Mouse (Mus musculus) MEL (cell line): ENCODE data around the gene Cachd1. TPM values are rescaled to one million over a fixed set of nuclear protein-coding genes. Genes with fewer than 3 reads are reported as not detected.

Source experiments
- DNase-seq: peaks from one replicate; pipeline ENCODE4 v3.0.0; 2011; ENCODE audit warnings: low read depth, low spot score
- H3K27ac ChIP-seq: 2 replicates; pipeline ENCODE4 v1.5.1; 2012; ENCODE audit warnings: low read depth, mild to moderate bottlenecking, control low read depth, low read length, moderate library complexity; ENCODE audit not compliant: control insufficient read depth
- H3K27me3 ChIP-seq, 2 experiments: fragments of 150-350 bp in 1 of 2; sonication (generic) in 1 of 2; 2 replicates each; pipeline ENCODE4 v1.6.1; 2012; ENCODE audit warnings: low read length in 2 of 2, mild to moderate bottlenecking in 2 of 2, improper control_type of control experiment in 1 of 2, moderate library complexity in 1 of 2; ENCODE audit not compliant: insufficient read depth in 2 of 2, control insufficient read depth in 1 of 2
- H3K36me3 ChIP-seq, 2 experiments: 2 replicates each; pipeline ENCODE4 v1.6.1; 2012 to 2014; ENCODE audit warnings: low read length in 2 of 2, improper control_type of control experiment in 1 of 2, inconsistent platforms in 1 of 2, mild to moderate bottlenecking in 1 of 2; ENCODE audit not compliant: insufficient read depth in 2 of 2, control insufficient read depth in 1 of 2
- H3K4me1 ChIP-seq, 2 experiments: fragments of 150-350 bp in 1 of 2; sonication (generic) in 1 of 2; 2 replicates each; pipeline ENCODE4 v1.6.1; 2012; ENCODE audit warnings: low read length in 2 of 2, improper control_type of control experiment in 1 of 2, mild to moderate bottlenecking in 1 of 2; ENCODE audit not compliant: insufficient read depth in 2 of 2, control insufficient read depth in 1 of 2
- H3K4me3 ChIP-seq, 2 experiments: fragments of 150-350 bp in 1 of 2; sonication (generic) in 1 of 2; 2 replicates each; pipeline ENCODE4 v1.5.1; 2012; ENCODE audit warnings: low read depth in 2 of 2, low read length in 2 of 2, mild to moderate bottlenecking in 2 of 2, moderate library complexity in 2 of 2, control low read depth in 1 of 2, improper control_type of control experiment in 1 of 2; ENCODE audit not compliant: control insufficient read depth in 1 of 2, insufficient read depth in 1 of 2
- H3K79me2 ChIP-seq: 2 replicates; pipeline ENCODE4 v1.6.1; 2012; ENCODE audit warnings: mild to moderate bottlenecking, low read length, moderate library complexity; ENCODE audit not compliant: control insufficient read depth, poor library complexity, insufficient read depth
- H3K9ac ChIP-seq: 2 replicates; pipeline ENCODE4 v1.6.1; 2012; ENCODE audit warnings: low read depth, mild to moderate bottlenecking, control low read depth, low read length, moderate library complexity; ENCODE audit not compliant: control insufficient read depth, poor library complexity, severe bottlenecking
- H3K9me3 ChIP-seq: fragments of 150-350 bp; sonication (generic); replicated peaks from 2 replicates; pipeline ENCODE4 v1.6.1; 2012; ENCODE audit warnings: mild to moderate bottlenecking, low read length, improper control_type of control experiment, moderate library complexity; ENCODE audit not compliant: insufficient read depth
- CHD1 ChIP-seq: IDR thresholded peaks from 2 replicates; pipeline ENCODE4 v1.6.1; 2012; ENCODE audit warnings: low read depth, mild to moderate bottlenecking, inconsistent platforms, low read length, improper control_type of control experiment
- CHD2 ChIP-seq: IDR thresholded peaks from 2 replicates; pipeline ENCODE4 v1.6.1; 2011; ENCODE audit warnings: low read length, improper control_type of control experiment
- CTCF ChIP-seq, 3 experiments: IDR thresholded peaks in 2 of 3; conservative IDR thresholded peaks in 1 of 3; 2 replicates each; pipeline ENCODE4 v1.5.1; 2011 to 2012; ENCODE audit warnings: low read length in 3 of 3, low read depth in 2 of 3, mild to moderate bottlenecking in 2 of 3, improper control_type of control experiment in 1 of 3, inconsistent platforms in 1 of 3, mixed read lengths in 1 of 3, moderate library complexity in 1 of 3; ENCODE audit not compliant: control insufficient read depth in 1 of 3, insufficient read depth in 1 of 3, poor library complexity in 1 of 3, severe bottlenecking in 1 of 3
- EP300 ChIP-seq, 2 experiments: IDR thresholded peaks; 2 replicates each; pipeline ENCODE4 v1.6.1; 2011; ENCODE audit warnings: improper control_type of control experiment in 2 of 2, low read length in 2 of 2, low read depth in 1 of 2, mild to moderate bottlenecking in 1 of 2
- GATA1 ChIP-seq: IDR thresholded peaks from 2 replicates; pipeline ENCODE4 v1.6.1; 2011; ENCODE audit warnings: low read depth, low read length, improper control_type of control experiment
- KAT2A ChIP-seq: conservative IDR thresholded peaks from 2 replicates; pipeline ENCODE4 v1.6.1; 2012; ENCODE audit warnings: low read depth, low read length, improper control_type of control experiment, inconsistent platforms
- MAZ ChIP-seq: IDR thresholded peaks from 2 replicates; pipeline ENCODE4 v1.6.1; 2012; ENCODE audit warnings: low read depth, mild to moderate bottlenecking, inconsistent platforms, low read length, improper control_type of control experiment
- MEF2A ChIP-seq: IDR thresholded peaks from 2 replicates; pipeline ENCODE4 v1.6.1; 2014; ENCODE audit warnings: low read depth, mild to moderate bottlenecking, inconsistent platforms, low read length, improper control_type of control experiment; ENCODE audit not compliant: poor library complexity, insufficient replicate concordance, severe bottlenecking; ENCODE audit errors: extremely low read depth
- MXI1 ChIP-seq: IDR thresholded peaks from 2 replicates; pipeline ENCODE4 v1.6.1; 2011; ENCODE audit warnings: mild to moderate bottlenecking, low read depth, low read length, improper control_type of control experiment
- MYB ChIP-seq: IDR thresholded peaks from 2 replicates; pipeline ENCODE4 v1.6.1; 2011; ENCODE audit warnings: mild to moderate bottlenecking, low read depth, low read length, improper control_type of control experiment
- MYC ChIP-seq: IDR thresholded peaks from 2 replicates; pipeline ENCODE4 v1.6.1; 2011; ENCODE audit warnings: low read depth, mild to moderate bottlenecking, low read length, improper control_type of control experiment, moderate library complexity
- NRF1 ChIP-seq: IDR thresholded peaks from 2 replicates; pipeline ENCODE4 v1.6.1; 2014; ENCODE audit warnings: low read depth, mild to moderate bottlenecking, inconsistent platforms, low read length, improper control_type of control experiment, moderate library complexity; ENCODE audit not compliant: poor library complexity, insufficient read depth, severe bottlenecking
- POLR2AphosphoS2 ChIP-seq: IDR thresholded peaks from 2 replicates; pipeline ENCODE4 v1.6.1; 2011; ENCODE audit warnings: low read length, improper control_type of control experiment
- POLR2AphosphoS5 ChIP-seq: IDR thresholded peaks from 2 replicates; pipeline ENCODE4 v1.6.1; 2012; ENCODE audit warnings: low read depth, borderline replicate concordance, mild to moderate bottlenecking, inconsistent platforms, low read length, moderate library complexity, mixed read lengths
- RAD21 ChIP-seq: IDR thresholded peaks from 2 replicates; pipeline ENCODE4 v1.6.1; 2011; ENCODE audit warnings: mild to moderate bottlenecking, low read depth, low read length, improper control_type of control experiment
- RCOR1 ChIP-seq: IDR thresholded peaks from 2 replicates; pipeline ENCODE4 v1.6.1; 2012; ENCODE audit warnings: low read depth, mild to moderate bottlenecking, inconsistent platforms, low read length, improper control_type of control experiment
- TAL1 ChIP-seq: IDR thresholded peaks from 2 replicates; pipeline ENCODE4 v1.6.1; 2012; ENCODE audit warnings: mild to moderate bottlenecking, inconsistent platforms, low read length, moderate library complexity, mixed read lengths
- UBTF ChIP-seq: IDR thresholded peaks from 2 replicates; pipeline ENCODE4 v1.6.1; 2012; ENCODE audit warnings: low read depth, mild to moderate bottlenecking, inconsistent platforms, low read length, improper control_type of control experiment, moderate library complexity, borderline replicate concordance; ENCODE audit not compliant: insufficient read depth
- polyA plus RNA-seq, 2 experiments: library from polyadenylated mRNA; stranded (reverse) in 1 of 2; unstranded in 1 of 2; fragments of >175 nt in 1 of 2; fragments of >200 nt in 1 of 2; gene quantifications; 2 replicates each; pipeline versions ENCODE4 v1.2.1 to v1.2.4; 2012; ENCODE audit warnings: low replicate concordance in 2 of 2, low read depth in 1 of 2; ENCODE audit not compliant: insufficient read length in 2 of 2, insufficient read depth in 1 of 2, missing spikeins in 1 of 2
- total RNA-seq: library from RNA; depleted of rRNA; stranded (reverse); fragments of 300-350 nt; gene quantifications from 2 replicates; pipeline ENCODE4 v1.2.3, GENCODE M21; 2012

The Cachd1 gene
- total and polyA plus RNA-seq, 3 experiments: 4.0 to 15.8 TPM; not detected in 1

DNA sequence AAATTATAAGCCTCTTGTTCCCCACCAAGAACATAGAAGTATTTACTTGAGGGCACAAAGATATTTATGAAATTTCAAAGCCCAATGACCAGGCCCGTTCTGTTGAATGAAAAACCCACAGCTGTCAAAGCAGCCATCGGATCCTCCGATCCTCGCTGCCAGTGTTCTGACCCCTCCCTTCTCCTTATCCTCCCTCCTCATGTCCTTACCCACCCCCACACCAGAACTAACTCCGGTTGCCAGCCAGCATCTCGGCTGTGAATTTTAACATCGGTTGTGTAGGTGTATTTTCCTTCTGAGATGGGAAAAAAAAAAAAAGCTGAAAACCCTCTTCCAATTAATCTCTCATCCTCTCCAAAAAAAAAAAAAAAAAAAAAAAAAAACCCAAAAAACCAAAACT is 260.7 kb downstream of the Cachd1 start:
- no peak for DNase-seq
- Histone ChIP-seq H3K27me3 (no peaks in the 10 kb centered on the region), H3K4me1 (no peaks in the 10 kb centered on the region), H3K9ac (no peak overlapping the region), H3K79me2 (no peaks in the 10 kb centered on the region), H3K9me3 (no peaks in the 10 kb centered on the region), H3K36me3 (no peaks in the 10 kb centered on the region), H3K27ac (no peak overlapping the region), H3K4me3 (no peak overlapping the region)
- no peak for TF ChIP-seq CHD2
- no peak for TF ChIP-seq KAT2A

GRCm38 (mm10) chr4:101043691-101044090 is 267.2 kb downstream of the Cachd1 start:
- no peak for TF ChIP-seq RAD21
- TF ChIP-seq CTCF (IDR thresholded peaks at IDR 0.05 in 2 of 3, conservative IDR thresholded peaks at IDR 0.05 in 1 of 3; ENCODE audit: control insufficient read depth in 1 of 3, insufficient read depth in 1 of 3, low read depth in 2 of 3, low read length in 3 of 3, poor library complexity in 1 of 3, severe bottlenecking in 1 of 3): no peak
- Histone ChIP-seq H3K27me3 (no peaks in the 10 kb centered on the region), H3K4me3 (no peak overlapping the region), H3K9me3 (no peaks in the 10 kb centered on the region), H3K36me3 (no peaks in the 10 kb centered on the region), H3K9ac (no peak overlapping the region), H3K27ac (no peak overlapping the region), H3K79me2 (no peaks in the 10 kb centered on the region), H3K4me1 (no peaks in the 10 kb centered on the region)
- DNase-seq: no peak

GRCm38 (mm10) chr4:101044149-101044548 is 267.7 kb downstream of the Cachd1 start:
- TF ChIP-seq MEF2A: no peak
- TF ChIP-seq MYC: no peak
- no peak for TF ChIP-seq MAZ
- no peak for TF ChIP-seq MYB
- TF ChIP-seq EP300 (IDR thresholded peaks at IDR 0.05; ENCODE audit: low read depth in 1 of 2, low read length in 2 of 2): no peak
- TF ChIP-seq RCOR1: no peak
- H3K4me3 ChIP-seq: no peak overlapping the region

DNA sequence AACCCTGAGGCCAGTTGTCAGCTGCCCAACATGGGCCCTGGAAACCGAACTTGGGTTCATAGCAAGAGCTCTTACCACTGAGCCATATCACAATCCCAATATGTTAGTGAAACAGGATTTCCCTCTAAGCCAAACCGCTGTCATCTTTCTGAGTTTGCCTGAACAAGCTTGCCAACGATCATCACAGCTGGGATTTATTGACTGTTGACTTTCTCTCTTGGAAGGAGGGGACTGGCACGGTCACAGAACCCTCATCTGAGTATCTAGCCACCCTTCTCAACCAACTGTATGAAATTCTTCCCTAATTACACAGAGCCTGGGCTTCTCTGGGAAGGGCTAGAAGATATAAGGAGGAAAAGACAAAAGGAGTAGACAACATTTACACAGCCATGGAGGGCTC is 270.1 kb downstream of the Cachd1 start:
- no peak overlapping the region for H3K9ac ChIP-seq
- no peaks in the 10 kb centered on the region for H3K27me3 ChIP-seq
- H3K4me1 ChIP-seq: no peaks in the 10 kb centered on the region
- no peak for TF ChIP-seq MXI1
- TF ChIP-seq UBTF: no peak
- TF ChIP-seq GATA1: no peak
- TF ChIP-seq CHD1: no peak
- TF ChIP-seq POLR2AphosphoS2: no peak
- no peak for TF ChIP-seq POLR2AphosphoS5
- no peak for TF ChIP-seq NRF1
- TF ChIP-seq TAL1: no peak
- H3K4me3 ChIP-seq: no peak overlapping the region
- H3K79me2 ChIP-seq: no peaks in the 10 kb centered on the region
- no peaks in the 10 kb centered on the region for H3K9me3 ChIP-seq
- DNase-seq: no peak
- H3K36me3 ChIP-seq: no peaks in the 10 kb centered on the region
- H3K27ac ChIP-seq: no peak overlapping the region

More at GRCm38 (mm10) chr4:101044149-101044548, 267.7 kb downstream of the Cachd1 start:
- no peaks in the 10 kb centered on the region for H3K79me2 ChIP-seq
- no peak for DNase-seq
- no peak overlapping the region for H3K9ac ChIP-seq
- H3K36me3 ChIP-seq: no peaks in the 10 kb centered on the region
- H3K27ac ChIP-seq: no peak overlapping the region
- no peaks in the 10 kb centered on the region for H3K4me1 ChIP-seq
- no peaks in the 10 kb centered on the region for H3K9me3 ChIP-seq
- no peaks in the 10 kb centered on the region for H3K27me3 ChIP-seq
